In the genomic region with DNA sequence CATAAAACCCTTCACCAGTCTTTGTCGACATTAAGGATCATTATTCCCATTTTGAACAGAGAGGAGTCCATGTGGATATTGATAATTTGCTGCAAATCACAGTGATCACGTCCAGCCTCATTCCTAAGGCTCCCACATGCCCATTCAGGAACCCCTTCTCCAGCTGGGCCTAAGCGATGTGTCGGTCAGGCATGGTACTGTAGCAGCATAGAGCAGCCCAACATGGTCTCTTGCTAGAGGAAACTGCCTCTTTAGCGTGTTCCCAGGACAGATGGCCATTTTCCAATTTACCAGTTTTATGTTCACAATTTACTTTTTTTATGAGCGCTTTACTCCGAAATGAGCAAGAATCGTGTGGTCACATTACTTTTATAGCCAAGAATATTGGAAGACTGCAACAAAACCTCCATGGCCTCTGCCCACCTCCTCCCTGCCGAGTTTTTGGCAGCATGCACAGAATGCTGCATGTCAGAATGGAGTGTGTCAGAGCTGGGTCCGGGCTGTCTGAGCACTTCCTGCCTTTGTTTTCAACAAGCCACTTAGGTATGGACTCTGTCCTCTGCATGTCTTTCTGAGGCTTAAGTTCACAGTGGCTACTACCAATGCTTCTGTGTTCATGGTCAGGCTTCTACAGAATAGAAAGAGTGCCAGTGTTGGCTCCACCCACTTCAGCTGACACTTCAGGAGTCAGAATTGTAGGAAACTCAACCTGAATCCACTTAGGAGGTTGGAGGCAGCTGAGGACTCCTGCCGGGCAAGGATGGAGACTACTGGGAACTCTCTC, we compare ENCODE assay signal across 15 mouse cellular contexts.
DNase-seq lines count a peak whose midpoint lies in the region; ATAC-seq and TF ChIP-seq lines count a peak whose summit lies in the region.
"Had no signal": no experiment of that assay in that cellular context is flagged by ENCODE, and none has a peak within 500 bp of the region (broad histone marks: within the 10 kb centered on the region; RNA-seq: fewer than 3 reads in every experiment).

No protein-coding gene starts in this region.

- H3K4me2 ChIP-seq in heart, embryonic 12.5 days: no peak overlapping the region
- H3K4me2 ChIP-seq: embryonic facial prominence, embryonic 12.5 days; forebrain, embryonic 13.5 days; hindbrain, embryonic 14.5 days had no signal

- H3K4me3 ChIP-seq in testis, adult 2 months (ENCODE audit: control insufficient read depth, low read depth, low read length): peak overlapping the region; percentile 42; the same call in 1 of the 2 replicates
- H3K4me3 ChIP-seq in heart, embryonic 12.5 days: no peak overlapping the region
- H3K4me3 ChIP-seq: embryonic facial prominence, embryonic 12.5 days; forebrain, embryonic 13.5 days; layer of hippocampus, adult 2 months had no signal

- peaks cover 2% of the 10 kb centered on the region; the same call in 1 of the 2 replicates for H3K4me1 ChIP-seq in testis, adult 2 months (ENCODE audit: control insufficient read depth, insufficient read depth, low read length)
- H3K4me1 ChIP-seq in heart, embryonic 12.5 days (replicated peaks): peaks cover 20% of the 10 kb centered on the region
- H3K4me1 ChIP-seq: embryonic facial prominence, embryonic 12.5 days; forebrain, embryonic 13.5 days had no signal

- no peaks in the 10 kb centered on the region for H3K36me3 ChIP-seq in testis, adult 2 months (ENCODE audit: control insufficient read depth, insufficient read depth, low read length)
- no peaks in the 10 kb centered on the region for H3K36me3 ChIP-seq in heart, embryonic 12.5 days
- H3K36me3 ChIP-seq: embryonic facial prominence, embryonic 12.5 days had no signal

- TF ChIP-seq CTCF in testis, adult 2 months (IDR thresholded peaks at IDR 0.05; ENCODE audit: control insufficient read depth, insufficient read depth, insufficient replicate concordance, low read depth, low read length): no peak

- no peak for ATAC-seq in cerebellum, adult (ENCODE audit: insufficient number of reproducible peaks, low FRiP score, low TSS enrichment)
- no peak; the same call in 1 of the 2 replicates for ATAC-seq in heart, embryonic 12.5 days (ENCODE audit: insufficient number of reproducible peaks, low FRiP score)
- ATAC-seq: forebrain, embryonic 13.5 days had no signal

- no peak for TF ChIP-seq POLR2A in testis, adult 2 months (IDR thresholded peaks at IDR 0.05; ENCODE audit: control insufficient read depth, low read depth, low read length)

- WGBS in heart, embryonic 12.5 days: 69% methylated on average over 11 of the region's 11 CpGs

- no peak overlapping the region for H3K9ac ChIP-seq in heart, embryonic 12.5 days
- H3K9ac ChIP-seq: embryonic facial prominence, embryonic 12.5 days; forebrain, embryonic 13.5 days; hindbrain, embryonic 14.5 days had no signal

- no peaks in the 10 kb centered on the region for H3K27me3 ChIP-seq in testis, adult 2 months (ENCODE audit: control insufficient read depth, insufficient read depth, low read length)
- H3K27me3 ChIP-seq in heart, embryonic 12.5 days (replicated peaks): no peaks in the 10 kb centered on the region
- H3K27me3 ChIP-seq: embryonic facial prominence, embryonic 12.5 days; forebrain, embryonic 13.5 days had no signal

- no peaks in the 10 kb centered on the region for H3K9me3 ChIP-seq in heart, embryonic 12.5 days (replicated peaks)
- H3K9me3 ChIP-seq: embryonic facial prominence, embryonic 12.5 days; forebrain, embryonic 13.5 days had no signal

- H3K27ac ChIP-seq in testis, adult 2 months (ENCODE audit: control insufficient read depth, insufficient read depth, low read depth, low read length): no peak overlapping the region
- H3K27ac ChIP-seq in heart, embryonic 12.5 days (ENCODE audit: poor library complexity, severe bottlenecking): no peak overlapping the region
- H3K27ac ChIP-seq: embryonic facial prominence, embryonic 12.5 days; forebrain, embryonic 13.5 days; hindbrain, embryonic 14.5 days; layer of hippocampus, adult 2 months had no signal

- peak; percentile 77 to 82 for DNase-seq in cerebellum, postnatal 10 days
- DNase-seq in kidney, postnatal 10 days: peak; percentile 35
- no peak for DNase-seq in kidney, postnatal 25 days
- no peak for DNase-seq in testis, postnatal 10 days (ENCODE audit: low spot score)
- DNase-seq in urinary bladder, postnatal 14 days (ENCODE audit: low spot score): no peak
- DNase-seq: cerebellum, adult 9-11 months; heart, adult 11 months; right cerebral cortex, postnatal 4 days had no signal

Comparison
In these comparisons a context has a peak if more than half of its experiments do, and no peak if none do; other contexts are left out.
1. DNase-seq: peak in cerebellum, postnatal 10 days (2 of 2) and kidney, postnatal 10 days (single experiment); none in kidney, postnatal 25 days (0 of 2), testis, postnatal 10 days (single experiment) and urinary bladder, postnatal 14 days (single experiment).